Mouse (Mus musculus): ENCODE data around the gene Saa2.
"Not testable (repeated sequence)": the region's sequence is repeated elsewhere in the genome, so short reads cannot be mapped to it uniquely, and the experiment has no call there.

DNA sequence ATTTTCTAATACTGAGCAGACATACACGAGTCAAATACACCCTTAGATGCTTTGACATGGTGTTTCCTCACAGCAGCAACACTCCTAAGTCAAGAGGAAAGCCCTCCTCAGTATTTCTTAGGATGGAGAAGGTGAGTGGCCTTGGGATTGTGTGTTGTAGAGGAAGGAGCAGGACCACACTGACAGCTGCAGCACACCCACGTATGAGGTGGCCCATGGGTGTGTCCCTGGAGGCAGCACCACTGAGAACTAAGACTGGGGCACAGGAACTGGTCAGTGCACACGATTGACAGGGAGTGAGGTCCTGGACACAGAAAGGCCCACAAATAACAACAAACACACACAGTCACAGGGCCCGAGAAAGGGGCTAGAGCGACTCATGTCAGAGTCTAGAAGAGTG, 11.5 kb upstream of the Saa2 start:
- not testable (repeated sequence) for TF ChIP-seq CTCF, POLR2A (IDR thresholded peaks at IDR 0.05; ENCODE audit: extremely low read depth, insufficient read depth, low read length)
